Mouse (Mus musculus) forebrain, embryonic 16.5 days (tissue): ENCODE results near the gene Zfp280d. TPM values are rescaled to one million over a fixed set of nuclear protein-coding genes. Genes with fewer than 3 reads are reported as not detected.

Experiments used
- ATAC-seq: fragments of 200-750 bp; cut with Nextera tagmentation; 2 replicates; pipeline ENCODE4 v1.8.0; 2017; ENCODE audit warnings: mild to moderate bottlenecking, moderate library complexity
- H3K27ac ChIP-seq: fragments of 300-500 bp; sonication (generic); 2 replicates; pipeline ENCODE4 v1.5.1; 2014; ENCODE audit warnings: low read length, control low read depth
- H3K27me3 ChIP-seq: fragments of 300-500 bp; sonication (generic); replicated peaks from 2 replicates; pipeline ENCODE4 v1.6.1; 2014; ENCODE audit warnings: low read length; ENCODE audit not compliant: control insufficient read depth, insufficient read depth
- H3K36me3 ChIP-seq: fragments of 300-500 bp; sonication (generic); 2 replicates; pipeline ENCODE4 v1.6.1; 2014; ENCODE audit not compliant: control insufficient read depth, insufficient read depth
- H3K4me1 ChIP-seq: fragments of 300-500 bp; sonication (generic); replicated peaks from 2 replicates; pipeline ENCODE4 v1.6.1; 2014; ENCODE audit warnings: low read length; ENCODE audit not compliant: control insufficient read depth, insufficient read depth
- H3K4me2 ChIP-seq: fragments of 300-500 bp; sonication (generic); 2 replicates; pipeline ENCODE4 v1.6.1; 2014; ENCODE audit warnings: mild to moderate bottlenecking, low read length, control low read depth
- H3K4me3 ChIP-seq: fragments of 300-500 bp; sonication (generic); replicated peaks from 2 replicates; pipeline ENCODE4 v1.5.1; 2014; ENCODE audit warnings: mild to moderate bottlenecking, low read length, control low read depth
- H3K9ac ChIP-seq: fragments of 300-500 bp; sonication (generic); replicated peaks from 2 replicates; pipeline ENCODE4 v1.6.1; 2014; ENCODE audit warnings: low read depth, low read length, control low read depth
- H3K9me3 ChIP-seq: fragments of 300-500 bp; sonication (generic); 2 replicates; pipeline ENCODE4 v1.6.1; 2016; ENCODE audit warnings: low read length; ENCODE audit not compliant: control insufficient read depth
- WGBS: fragments of 180-500 bp; shearing (Covaris S2); extraction: QIAGEN DNeasy Blood & Tissue Kit; methylation state at CpG from one replicate; pipeline ENCODE4 v1.1.7; 2014; 5-methylcytosine and 5-hydroxymethylcytosine counted together
- polyA plus RNA-seq: library from polyadenylated mRNA; unstranded; fragments of >200 nt; fragmentation: Nextera tagmentation; extraction: Ambion mirVana; gene quantifications from 2 replicates; pipeline ENCODE4 v1.2.1, GENCODE M21; 2015

The Zfp280d gene
- polyA plus RNA-seq, 1 experiment from 2014 or later = 48.9 TPM

DNA sequence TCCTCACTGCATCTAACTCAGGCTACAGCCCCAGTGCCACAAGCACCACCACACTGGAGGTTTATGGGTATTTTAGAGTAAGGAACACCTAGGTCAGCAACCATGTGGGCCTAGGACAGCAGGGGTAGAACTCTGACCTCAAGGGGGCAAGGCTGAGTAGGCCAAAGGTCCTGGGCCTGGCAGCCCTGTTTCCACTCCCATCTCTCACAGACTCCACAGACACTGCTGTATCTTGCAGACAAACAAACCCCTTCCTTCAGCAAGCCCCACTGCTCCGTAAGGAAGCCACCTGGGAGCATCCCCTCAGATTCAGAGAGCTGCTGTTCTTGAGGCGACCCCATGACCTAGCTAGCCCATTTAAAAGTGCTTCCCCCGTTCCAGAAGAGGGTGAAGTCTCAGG lies 130.3 kb downstream of the Zfp280d start:
- no peak overlapping the region for H3K4me3 ChIP-seq
- H3K27ac ChIP-seq = no peak overlapping the region
- no peak for ATAC-seq
- no peak overlapping the region for H3K4me2 ChIP-seq
- H3K36me3 ChIP-seq = no peaks in the 10 kb centered on the region
- H3K9me3 ChIP-seq = no peaks in the 10 kb centered on the region
- H3K9ac ChIP-seq = no peak overlapping the region
- H3K4me1 ChIP-seq = peaks cover 6% of the 10 kb centered on the region; the same call in 1 of the 2 replicates
- H3K27me3 ChIP-seq = no peaks in the 10 kb centered on the region
- WGBS = 80% methylated on average over 3 of the region's 3 CpGs

DNA sequence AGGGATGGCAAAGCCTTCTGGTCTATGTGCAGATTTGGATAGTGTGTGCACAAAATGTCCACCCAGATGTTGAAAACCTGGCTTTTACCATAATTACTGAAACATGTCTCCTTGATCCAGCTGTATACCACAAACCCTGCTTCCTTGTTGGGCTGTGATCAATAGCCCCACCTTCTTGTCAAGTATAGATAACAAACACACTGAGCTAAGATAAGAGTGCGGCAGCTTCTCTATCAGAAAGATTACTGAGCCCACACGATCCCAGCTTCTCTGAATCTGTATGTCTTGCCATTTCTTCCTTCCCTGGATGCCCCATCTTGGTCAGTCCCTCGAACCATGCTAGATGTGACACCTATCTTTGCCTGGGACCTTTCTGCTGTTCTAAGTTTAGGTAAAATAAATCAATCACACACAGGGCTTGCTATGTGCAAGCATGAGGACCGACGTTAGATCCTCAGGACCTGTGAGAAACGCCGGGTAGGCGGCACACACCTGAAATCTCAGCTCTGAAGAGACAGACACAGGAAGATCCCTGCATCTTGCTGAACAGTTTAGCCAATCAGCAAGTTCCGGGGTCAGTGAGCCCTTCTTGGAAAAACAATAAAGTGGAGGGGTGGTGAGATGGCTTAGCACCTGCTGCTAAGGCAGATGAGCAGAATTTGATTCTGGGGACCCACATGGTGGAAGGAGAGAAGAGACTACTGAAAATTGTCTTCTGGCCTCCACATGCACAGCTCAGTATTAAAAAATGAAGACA lies 131.4 kb downstream of the Zfp280d start:
- H3K27ac ChIP-seq = no peak overlapping the region
- H3K9ac ChIP-seq = no peak overlapping the region
- no peak overlapping the region for H3K4me2 ChIP-seq
- peaks cover 6% of the 10 kb centered on the region; the same call in 1 of the 2 replicates for H3K4me1 ChIP-seq
- 89% methylated on average over 9 of the region's 9 CpGs for WGBS
- H3K36me3 ChIP-seq = no peaks in the 10 kb centered on the region
- ATAC-seq = no peak
- H3K9me3 ChIP-seq = no peaks in the 10 kb centered on the region
- no peaks in the 10 kb centered on the region for H3K27me3 ChIP-seq
- H3K4me3 ChIP-seq = no peak overlapping the region

DNA sequence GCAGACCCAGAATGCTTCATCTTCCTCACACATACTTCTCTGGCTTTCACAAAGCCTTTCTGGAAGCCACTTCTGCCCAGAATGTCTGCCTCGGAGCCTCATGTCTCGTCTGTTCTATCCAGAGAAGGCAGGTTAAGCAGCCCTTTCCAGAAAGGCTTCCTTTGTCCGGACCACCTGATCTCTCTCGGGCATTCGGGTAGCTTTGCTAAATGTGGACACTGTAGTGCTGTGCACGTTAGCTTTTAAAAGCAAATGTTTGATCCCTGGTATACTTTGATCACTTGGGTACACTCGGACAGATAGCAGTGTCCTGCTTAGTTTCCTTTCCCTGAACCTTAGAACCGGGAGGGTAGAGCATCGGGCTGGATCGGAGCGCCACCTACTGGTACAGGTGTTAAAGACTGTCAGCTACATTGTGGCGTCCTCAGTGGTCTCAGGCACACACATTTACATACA lies 133.5 kb downstream of the Zfp280d start:
- peak overlapping the region; percentile 38 for H3K4me3 ChIP-seq
- H3K27me3 ChIP-seq = no peaks in the 10 kb centered on the region
- 11% methylated on average over 12 of the region's 12 CpGs for WGBS
- no peaks in the 10 kb centered on the region for H3K9me3 ChIP-seq
- H3K9ac ChIP-seq = peak overlapping the region; percentile 44
- peaks cover 6% of the 10 kb centered on the region; the same call in 1 of the 2 replicates for H3K4me1 ChIP-seq
- no peaks in the 10 kb centered on the region for H3K36me3 ChIP-seq
- H3K4me2 ChIP-seq = peak overlapping the region; percentile 53
- peak; percentile 93 for ATAC-seq
- H3K27ac ChIP-seq = no peak overlapping the region

DNA sequence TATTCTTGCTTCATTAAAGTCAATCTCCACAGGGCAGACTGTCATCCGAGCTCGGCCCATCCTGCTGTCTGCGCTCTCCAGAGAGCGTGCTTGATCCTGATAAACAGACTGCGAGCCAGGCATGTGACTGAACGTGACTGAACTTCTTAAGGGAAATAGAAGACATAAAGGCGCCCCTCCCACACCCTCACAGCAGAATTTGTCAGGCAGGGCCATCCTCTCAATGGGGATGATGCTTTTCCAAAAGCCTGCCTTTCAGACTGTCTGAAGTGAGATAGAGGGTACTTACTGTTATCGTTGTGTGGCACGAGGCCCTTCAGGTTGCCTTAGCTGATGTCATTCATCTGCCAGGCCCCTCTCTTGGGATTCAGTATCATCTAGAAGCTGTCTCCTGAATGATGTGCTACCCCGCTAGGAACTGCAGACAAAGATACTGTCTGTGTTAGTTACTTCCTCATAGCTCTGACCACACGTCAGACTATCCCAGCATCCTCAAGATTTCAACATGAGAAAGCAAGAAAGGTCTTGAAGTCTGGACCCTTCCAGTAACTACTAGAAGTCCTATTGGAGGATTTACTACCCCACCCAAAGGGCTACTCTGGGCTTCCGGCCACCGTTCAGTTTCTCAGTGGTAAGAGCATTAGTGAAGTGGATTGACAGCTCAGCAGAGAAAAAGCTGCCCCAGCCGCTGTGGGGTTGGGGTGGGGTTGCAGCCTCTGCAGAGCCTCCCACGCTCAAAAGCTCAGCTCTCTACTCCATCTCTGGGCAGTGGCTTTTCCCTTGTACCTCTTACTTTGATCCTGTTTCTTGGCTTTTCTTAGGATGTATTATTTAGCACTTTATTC lies 134.9 kb downstream of the Zfp280d start:
- peaks cover 3% of the 10 kb centered on the region; the same call in 1 of the 2 replicates for H3K4me1 ChIP-seq
- no peak overlapping the region for H3K4me3 ChIP-seq
- no peak overlapping the region for H3K27ac ChIP-seq
- ATAC-seq = no peak
- H3K9ac ChIP-seq = no peak overlapping the region
- H3K36me3 ChIP-seq = no peaks in the 10 kb centered on the region
- no peaks in the 10 kb centered on the region for H3K27me3 ChIP-seq
- H3K9me3 ChIP-seq = no peaks in the 10 kb centered on the region
- H3K4me2 ChIP-seq = no peak overlapping the region
- 60% methylated on average over 15 of the region's 15 CpGs for WGBS

DNA sequence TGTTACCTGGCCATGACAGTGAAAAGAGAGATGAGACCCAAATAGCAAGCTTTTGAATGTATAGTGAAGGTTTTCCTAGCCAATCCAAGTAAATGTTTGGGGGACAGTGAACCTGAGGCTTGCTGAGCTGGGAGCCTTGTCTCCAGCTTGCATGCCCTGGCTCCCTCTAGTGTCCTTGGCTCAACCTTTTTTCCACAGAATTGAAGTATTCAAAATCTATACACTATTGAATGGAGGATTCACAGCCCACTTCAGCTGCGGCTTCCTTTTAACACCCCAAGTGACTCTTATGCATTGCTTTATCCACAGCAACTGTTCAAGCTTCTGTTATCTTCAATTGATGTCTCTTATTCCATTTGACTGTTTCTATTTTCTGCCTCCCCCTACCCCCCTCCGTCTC lies 137.1 kb downstream of the Zfp280d start:
- H3K27ac ChIP-seq = no peak overlapping the region
- H3K4me3 ChIP-seq = no peak overlapping the region
- H3K4me2 ChIP-seq = no peak overlapping the region
- no peak for ATAC-seq
- H3K36me3 ChIP-seq = no peaks in the 10 kb centered on the region
- peaks cover 3% of the 10 kb centered on the region; the same call in 1 of the 2 replicates for H3K4me1 ChIP-seq
- no peaks in the 10 kb centered on the region for H3K27me3 ChIP-seq
- 92% methylated on average over 2 of the region's 2 CpGs for WGBS
- H3K9me3 ChIP-seq = no peaks in the 10 kb centered on the region
- no peak overlapping the region for H3K9ac ChIP-seq

Other genes with a start within 250 kb of the Zfp280d start
- 52.0 and 57.0 TPM in 2 replicates for gene Tcf12, start 163.0 kb upstream of the Zfp280d start, polyA plus RNA-seq
- gene Mns1, start 163.2 kb downstream of the Zfp280d start, polyA plus RNA-seq = 12.1 and 16.4 TPM in 2 replicates
- gene Tex9, start 217.4 kb downstream of the Zfp280d start, polyA plus RNA-seq = 27.4 and 33.3 TPM in 2 replicates